Mouse (Mus musculus): ENCODE measurements around the gene Ppp1r37. TPM values are rescaled to one million over a fixed set of nuclear protein-coding genes. Genes with fewer than 3 reads are reported as not detected.

Gene Ppp1r37
- polyA plus RNA-seq, 1 experiment from 2014 or later: 8.3 TPM

- H3K27me3 ChIP-seq (ENCODE audit: insufficient read depth, low read length): peaks cover 10% of the 10 kb centered on the region; the same call in 1 of the 2 replicates
- H3K4me3 ChIP-seq (ENCODE audit: low read depth, low read length): no peak overlapping the region
- 76% methylated on average over 25 of the region's 25 CpGs for WGBS (ENCODE audit: insufficient replicate concordance)
- peaks cover 15% of the 10 kb centered on the region for H3K4me1 ChIP-seq (ENCODE audit: insufficient read depth)
- TF ChIP-seq CTCF (IDR thresholded peaks at IDR 0.05; ENCODE audit: low read depth) (no peak), EP300 (IDR thresholded peaks at IDR 0.05; ENCODE audit: low read depth) (no peak)
- H3K9me3 ChIP-seq (ENCODE audit: low read length): no peaks in the 10 kb centered on the region
- no peak overlapping the region for H3K4me2 ChIP-seq (ENCODE audit: low read depth, low read length)
- DNase-seq (no peak), ATAC-seq (no peak)
- H3K36me3 ChIP-seq (replicated peaks; ENCODE audit: insufficient read depth, low read length): no peaks in the 10 kb centered on the region
- no peak overlapping the region for H3K27ac ChIP-seq (ENCODE audit: low read depth)
- no peak overlapping the region for H3K9ac ChIP-seq (replicated peaks)
Observed at GRCm38 (mm10) chr7:19494751-19495474, 68.0 kb downstream of the Ppp1r37 start.

DNA sequence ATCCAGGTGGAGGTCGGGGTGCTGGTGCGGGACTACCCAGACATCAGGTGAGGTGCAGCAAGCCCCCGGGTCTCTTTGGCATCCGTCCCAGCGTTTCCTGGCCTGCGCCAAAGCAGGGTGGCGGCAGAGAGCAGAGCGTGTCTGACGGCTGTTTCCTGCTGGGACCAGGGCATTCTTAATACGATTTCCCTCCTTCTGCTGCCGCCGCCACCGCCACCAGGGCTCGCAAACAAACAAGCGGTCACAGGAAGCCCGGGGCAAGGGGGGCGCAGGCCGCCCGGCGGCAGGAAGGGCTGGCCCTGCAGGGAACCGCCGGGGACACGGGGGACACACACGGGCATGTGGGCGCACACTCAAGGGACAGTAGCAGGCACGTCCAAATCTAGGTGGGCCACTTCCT, 71.1 kb downstream of the Ppp1r37 start:
- Histone ChIP-seq H3K27me3 (ENCODE audit: insufficient read depth, low read length) (peaks cover 22% of the 10 kb centered on the region; the same call in 1 of the 2 replicates), H3K27ac (ENCODE audit: low read depth) (no peak overlapping the region), H3K9me3 (ENCODE audit: low read length) (no peaks in the 10 kb centered on the region), H3K36me3 (replicated peaks; ENCODE audit: insufficient read depth, low read length) (no peaks in the 10 kb centered on the region), H3K4me2 (ENCODE audit: low read depth, low read length) (peak overlapping the region; percentile 54), H3K4me1 (ENCODE audit: insufficient read depth) (peaks cover 8% of the 10 kb centered on the region), H3K9ac (replicated peaks) (no peak overlapping the region), H3K4me3 (ENCODE audit: low read depth, low read length) (no peak overlapping the region)
- TF ChIP-seq CTCF (IDR thresholded peaks at IDR 0.05; ENCODE audit: low read depth) (peak; percentile 47), EP300 (IDR thresholded peaks at IDR 0.05; ENCODE audit: low read depth) (no peak)
- DNase-seq: peak; percentile 49
- peak; percentile 38; the same call in 1 of the 2 replicates for ATAC-seq
- 5% methylated on average over 26 of the region's 26 CpGs for WGBS (ENCODE audit: insufficient replicate concordance)

DNA sequence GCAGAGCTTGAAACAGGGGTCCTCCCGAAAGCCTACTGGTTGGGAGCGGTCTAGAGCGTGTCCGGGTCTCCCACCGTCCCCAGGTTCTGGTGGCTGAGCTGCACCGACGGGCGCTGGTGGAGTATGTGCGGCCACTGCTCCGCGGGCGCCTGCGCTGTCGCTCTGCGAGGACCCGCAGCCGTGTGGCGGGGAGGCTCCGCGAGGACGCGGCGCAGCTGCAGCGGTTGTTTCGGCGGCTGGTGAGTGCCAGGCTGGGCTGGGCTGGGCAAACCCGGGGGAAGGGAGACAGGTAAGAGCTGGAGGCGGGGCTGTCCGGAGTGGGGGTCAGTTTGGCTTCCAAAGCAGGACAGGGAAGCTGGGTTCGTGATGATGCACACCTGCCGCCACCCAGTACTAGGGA, 73.4 kb downstream of the Ppp1r37 start:
- ATAC-seq: no peak
- H3K36me3 ChIP-seq (replicated peaks; ENCODE audit: insufficient read depth, low read length): no peaks in the 10 kb centered on the region
- no peak overlapping the region for H3K27ac ChIP-seq (ENCODE audit: low read depth)
- H3K4me2 ChIP-seq (ENCODE audit: low read depth, low read length): no peak overlapping the region
- H3K4me1 ChIP-seq (ENCODE audit: insufficient read depth): peaks cover 4% of the 10 kb centered on the region; the same call in 1 of the 2 replicates
- no peak overlapping the region for H3K9ac ChIP-seq (replicated peaks)
- no peak for DNase-seq
- H3K27me3 ChIP-seq (ENCODE audit: insufficient read depth, low read length): peaks cover 22% of the 10 kb centered on the region; the same call in 1 of the 2 replicates
- TF ChIP-seq CTCF (IDR thresholded peaks at IDR 0.05; ENCODE audit: low read depth) (no peak), EP300 (IDR thresholded peaks at IDR 0.05; ENCODE audit: low read depth) (no peak)
- H3K4me3 ChIP-seq (ENCODE audit: low read depth, low read length): no peak overlapping the region
- WGBS (ENCODE audit: insufficient replicate concordance): 61% methylated on average over 29 of the region's 31 CpGs
- no peaks in the 10 kb centered on the region for H3K9me3 ChIP-seq (ENCODE audit: low read length)

- H3K36me3 ChIP-seq (replicated peaks; ENCODE audit: insufficient read depth, low read length): no peaks in the 10 kb centered on the region
- peaks cover 20% of the 10 kb centered on the region; the same call in 1 of the 2 replicates for H3K27me3 ChIP-seq (ENCODE audit: insufficient read depth, low read length)
- H3K4me2 ChIP-seq (ENCODE audit: low read depth, low read length): no peak overlapping the region
- no peaks in the 10 kb centered on the region for H3K9me3 ChIP-seq (ENCODE audit: low read length)
- DNase-seq (no peak), ATAC-seq (no peak)
- H3K4me3 ChIP-seq (ENCODE audit: low read depth, low read length): no peak overlapping the region
- TF ChIP-seq EP300 (IDR thresholded peaks at IDR 0.05; ENCODE audit: low read depth) (no peak), CTCF (IDR thresholded peaks at IDR 0.05; ENCODE audit: low read depth) (no peak)
- H3K27ac ChIP-seq (ENCODE audit: low read depth): no peak overlapping the region
- no peak overlapping the region for H3K9ac ChIP-seq (replicated peaks)
- H3K4me1 ChIP-seq (ENCODE audit: insufficient read depth): no peaks in the 10 kb centered on the region
- 54% methylated on average over 7 of the region's 7 CpGs for WGBS (ENCODE audit: insufficient replicate concordance)
Observed at GRCm38 (mm10) chr7:19486549-19486948, 76.3 kb downstream of the Ppp1r37 start.

GRCm38 (mm10) chr7:19485488-19485887, 77.4 kb downstream of the Ppp1r37 start:
- Histone ChIP-seq H3K9ac (replicated peaks) (no peak overlapping the region), H3K27ac (ENCODE audit: low read depth) (no peak overlapping the region), H3K4me1 (ENCODE audit: insufficient read depth) (no peaks in the 10 kb centered on the region), H3K4me3 (ENCODE audit: low read depth, low read length) (no peak overlapping the region), H3K4me2 (ENCODE audit: low read depth, low read length) (no peak overlapping the region), H3K36me3 (replicated peaks; ENCODE audit: insufficient read depth, low read length) (no peaks in the 10 kb centered on the region), H3K9me3 (ENCODE audit: low read length) (no peaks in the 10 kb centered on the region), H3K27me3 (ENCODE audit: insufficient read depth, low read length) (peaks cover 12% of the 10 kb centered on the region; the same call in 1 of the 2 replicates)
- TF ChIP-seq CTCF (IDR thresholded peaks at IDR 0.05; ENCODE audit: low read depth) (no peak), EP300 (IDR thresholded peaks at IDR 0.05; ENCODE audit: low read depth) (no peak)
- WGBS (ENCODE audit: insufficient replicate concordance): 92% methylated on average over 1 of the region's 1 CpGs
- DNase-seq (no peak), ATAC-seq (no peak)

DNA sequence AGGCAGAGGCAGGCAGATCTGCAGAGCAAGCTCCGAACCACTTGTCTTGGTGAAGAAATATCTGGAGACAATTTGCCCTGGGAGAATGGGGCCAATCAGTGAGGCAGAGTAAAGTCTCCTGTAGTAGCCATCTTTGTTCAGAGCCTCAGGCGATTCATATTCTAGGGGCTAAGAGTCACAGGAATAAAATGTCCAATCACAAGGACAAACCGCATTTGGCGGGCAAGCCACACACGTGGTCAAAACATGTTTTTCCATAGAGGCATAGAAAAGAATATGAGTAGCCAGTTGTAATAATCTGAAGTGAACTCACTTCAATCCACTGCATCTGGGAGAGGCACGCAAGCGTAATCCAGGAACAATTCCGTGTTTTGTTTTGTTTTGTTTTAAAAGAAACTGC, 79.6 kb downstream of the Ppp1r37 start:
- WGBS (ENCODE audit: insufficient replicate concordance): 80% methylated on average over 8 of the region's 8 CpGs
- DNase-seq: no peak

More for the DNA sequence above, 79.6 kb downstream of the Ppp1r37 start:
- H3K27ac ChIP-seq (ENCODE audit: low read depth): no peak overlapping the region
- no peak for ATAC-seq
- no peaks in the 10 kb centered on the region for H3K27me3 ChIP-seq (ENCODE audit: insufficient read depth, low read length)
- H3K36me3 ChIP-seq (replicated peaks; ENCODE audit: insufficient read depth, low read length): no peaks in the 10 kb centered on the region
- H3K4me1 ChIP-seq (ENCODE audit: insufficient read depth): no peaks in the 10 kb centered on the region
- no peak for TF ChIP-seq CTCF (IDR thresholded peaks at IDR 0.05; ENCODE audit: low read depth)
- no peak for TF ChIP-seq EP300 (IDR thresholded peaks at IDR 0.05; ENCODE audit: low read depth)
- H3K9ac ChIP-seq (replicated peaks): no peak overlapping the region
- H3K4me2 ChIP-seq (ENCODE audit: low read depth, low read length): no peak overlapping the region
- H3K9me3 ChIP-seq (ENCODE audit: low read length): no peaks in the 10 kb centered on the region
- no peak overlapping the region for H3K4me3 ChIP-seq (ENCODE audit: low read depth, low read length)

Other genes with a start within 250 kb of the Ppp1r37 start
- gene Ercc1, start 218.3 kb downstream of the Ppp1r37 start, polyA plus RNA-seq (2015; fragmentation: Nextera tagmentation; extraction: Ambion mirVana): 9.6 and 9.8 TPM in 2 replicates
- gene Cd3eap, start 203.6 kb downstream of the Ppp1r37 start, polyA plus RNA-seq (2015; fragmentation: Nextera tagmentation; extraction: Ambion mirVana): 7.7 and 7.8 TPM in 2 replicates
- gene Ppp1r13l, start 203.3 kb downstream of the Ppp1r37 start, polyA plus RNA-seq (2015; fragmentation: Nextera tagmentation; extraction: Ambion mirVana): 0.47 and 0.69 TPM in 2 replicates
- gene Ercc2, start 181.1 kb downstream of the Ppp1r37 start, polyA plus RNA-seq (2015; fragmentation: Nextera tagmentation; extraction: Ambion mirVana): 3.8 and 4.6 TPM in 2 replicates
- gene Klc3, start 159.0 kb downstream of the Ppp1r37 start, polyA plus RNA-seq (2015; fragmentation: Nextera tagmentation; extraction: Ambion mirVana): 0.12 and 0.32 TPM in 2 replicates
- 5.3 and 94.1 TPM in 2 replicates for gene Ckm, start 158.3 kb downstream of the Ppp1r37 start, polyA plus RNA-seq (2015; fragmentation: Nextera tagmentation; extraction: Ambion mirVana)
- 1.8 and 2.0 TPM in 2 replicates for gene Mark4, start 104.3 kb downstream of the Ppp1r37 start, polyA plus RNA-seq (2015; fragmentation: Nextera tagmentation; extraction: Ambion mirVana)
- gene Exoc3l2, start 99.7 kb downstream of the Ppp1r37 start, polyA plus RNA-seq (2015; fragmentation: Nextera tagmentation; extraction: Ambion mirVana): 1.1 and 1.7 TPM in 2 replicates
- 0.94 and 1.1 TPM in 2 replicates for gene Bloc1s3, start 54.7 kb downstream of the Ppp1r37 start, polyA plus RNA-seq (2015; fragmentation: Nextera tagmentation; extraction: Ambion mirVana)
- 51.6 and 52.5 TPM in 2 replicates for gene Trappc6a, start 54.7 kb downstream of the Ppp1r37 start, polyA plus RNA-seq (2015; fragmentation: Nextera tagmentation; extraction: Ambion mirVana)
- not detected in 2 replicates for gene Nkpd1, start 45.2 kb downstream of the Ppp1r37 start, polyA plus RNA-seq (2015; fragmentation: Nextera tagmentation; extraction: Ambion mirVana)
- gene Zfp296, start 14.2 kb upstream of the Ppp1r37 start, polyA plus RNA-seq (2015; fragmentation: Nextera tagmentation; extraction: Ambion mirVana): 0.89 and 1.2 TPM in 2 replicates
- 61.7 and 66.9 TPM in 2 replicates for gene Gemin7, start 14.5 kb upstream of the Ppp1r37 start, polyA plus RNA-seq (2015; fragmentation: Nextera tagmentation; extraction: Ambion mirVana)
- 7.6 and 8.1 TPM in 2 replicates for gene Clasrp, start 41.4 kb upstream of the Ppp1r37 start, polyA plus RNA-seq (2015; fragmentation: Nextera tagmentation; extraction: Ambion mirVana)
- 2.2 and 2.3 TPM in 2 replicates for gene Relb, start 66.4 kb upstream of the Ppp1r37 start, polyA plus RNA-seq (2015; fragmentation: Nextera tagmentation; extraction: Ambion mirVana)
- gene Clptm1, start 102.0 kb upstream of the Ppp1r37 start, polyA plus RNA-seq (2015; fragmentation: Nextera tagmentation; extraction: Ambion mirVana): 40.3 and 44.4 TPM in 2 replicates
- gene Apoc2, start 114.9 kb upstream of the Ppp1r37 start, polyA plus RNA-seq (2015; fragmentation: Nextera tagmentation; extraction: Ambion mirVana): 2,864 and 3,070 TPM in 2 replicates
- gene Gm44805, start 118.3 kb upstream of the Ppp1r37 start, polyA plus RNA-seq (2015; fragmentation: Nextera tagmentation; extraction: Ambion mirVana): 187 and 234 TPM in 2 replicates
- 2,808 and 2,914 TPM in 2 replicates for gene Apoc4, start 118.4 kb upstream of the Ppp1r37 start, polyA plus RNA-seq (2015; fragmentation: Nextera tagmentation; extraction: Ambion mirVana)
- 5,234 and 5,457 TPM in 2 replicates for gene Apoc1, start 129.6 kb upstream of the Ppp1r37 start, polyA plus RNA-seq (2015; fragmentation: Nextera tagmentation; extraction: Ambion mirVana)
- 20,006 and 20,209 TPM in 2 replicates for gene Apoe, start 136.1 kb upstream of the Ppp1r37 start, polyA plus RNA-seq (2015; fragmentation: Nextera tagmentation; extraction: Ambion mirVana)
- gene Tomm40, start 152.4 kb upstream of the Ppp1r37 start, polyA plus RNA-seq (2015; fragmentation: Nextera tagmentation; extraction: Ambion mirVana): 81.5 and 83.6 TPM in 2 replicates
- 51.0 and 51.3 TPM in 2 replicates for gene Nectin2, start 187.4 kb upstream of the Ppp1r37 start, polyA plus RNA-seq (2015; fragmentation: Nextera tagmentation; extraction: Ambion mirVana)
- gene Bcam, start 207.9 kb upstream of the Ppp1r37 start, polyA plus RNA-seq (2015; fragmentation: Nextera tagmentation; extraction: Ambion mirVana): 8.8 and 9.3 TPM in 2 replicates
- gene Cblc, start 233.7 kb upstream of the Ppp1r37 start, polyA plus RNA-seq (2015; fragmentation: Nextera tagmentation; extraction: Ambion mirVana): 9.6 and 10.8 TPM in 2 replicates